Mouse (Mus musculus) testis, adult 2 months (tissue): ENCODE results near the gene Xlr3a. TPM values are rescaled to one million over a fixed set of nuclear protein-coding genes. Genes with fewer than 3 reads are reported as not detected.
A peak's percentile ranks its signal among the peaks of the same experiment; 100 is the strongest.

Experiments used
- H3K27ac ChIP-seq: fragments of 200-500 bp; 2 replicates; pipeline ENCODE4 v1.5.1; 2012; ENCODE audit warnings: low read depth, low read length; ENCODE audit not compliant: control insufficient read depth, insufficient read depth
- H3K27me3 ChIP-seq: fragments of 200-500 bp; 2 replicates; pipeline ENCODE4 v1.6.1; 2012; ENCODE audit warnings: mild to moderate bottlenecking, low read length, moderate library complexity; ENCODE audit not compliant: control insufficient read depth, insufficient read depth
- H3K36me3 ChIP-seq: fragments of 200-500 bp; 2 replicates; pipeline ENCODE4 v1.6.1; 2012; ENCODE audit warnings: mild to moderate bottlenecking, low read length; ENCODE audit not compliant: control insufficient read depth, insufficient read depth
- H3K4me1 ChIP-seq: fragments of 200-500 bp; 2 replicates; pipeline ENCODE4 v1.6.1; 2012; ENCODE audit warnings: low read length; ENCODE audit not compliant: control insufficient read depth, insufficient read depth
- H3K4me3 ChIP-seq: fragments of 200-500 bp; 2 replicates; pipeline ENCODE4 v1.5.1; 2012; ENCODE audit warnings: low read depth, mild to moderate bottlenecking, low read length, moderate library complexity, mixed read lengths; ENCODE audit not compliant: control insufficient read depth
- CTCF ChIP-seq: fragments of 200-500 bp; IDR thresholded peaks from 2 replicates; pipeline ENCODE4 v1.5.1; 2012; ENCODE audit warnings: low read depth, mild to moderate bottlenecking, inconsistent platforms, low read length, moderate library complexity; ENCODE audit not compliant: control insufficient read depth, insufficient read depth, insufficient replicate concordance
- POLR2A ChIP-seq: fragments of 200-500 bp; IDR thresholded peaks from 2 replicates; pipeline ENCODE4 v1.6.1; 2012; ENCODE audit warnings: low read depth, mild to moderate bottlenecking, inconsistent platforms, low read length, moderate library complexity; ENCODE audit not compliant: control insufficient read depth
- polyA plus RNA-seq: library from polyadenylated mRNA; depleted of rRNA; stranded (reverse); fragments of >200 nt; gene quantifications from 2 replicates; pipeline ENCODE4 v1.2.3, GENCODE M21; 2012; rRNA removed

The Xlr3a gene
- polyA plus RNA-seq, 1 experiment = 1.7 TPM

- no peak for TF ChIP-seq CTCF
- Histone ChIP-seq H3K4me3 (peak overlapping the region; percentile 21; the same call in 1 of the 2 replicates), H3K36me3 (no peaks in the 10 kb centered on the region), H3K4me1 (peaks cover 8% of the 10 kb centered on the region), H3K27me3 (no peaks in the 10 kb centered on the region), H3K27ac (no peak overlapping the region)
Observed at GRCm38 (mm10) chrX:73063512-73064414, 33.1 kb downstream of the Xlr3a start.

GRCm38 (mm10) chrX:73062323-73062722 lies 34.6 kb downstream of the Xlr3a start:
- no peaks in the 10 kb centered on the region for H3K27me3 ChIP-seq
- H3K4me1 ChIP-seq = peaks cover 8% of the 10 kb centered on the region
- H3K27ac ChIP-seq = no peak overlapping the region
- H3K4me3 ChIP-seq = no peak overlapping the region
- TF ChIP-seq CTCF = no peak
- TF ChIP-seq POLR2A = no peak
- H3K36me3 ChIP-seq = no peaks in the 10 kb centered on the region

- TF ChIP-seq POLR2A (no peak), CTCF (no peak)
- no peak overlapping the region for H3K4me3 ChIP-seq
- H3K4me1 ChIP-seq = peaks cover 8% of the 10 kb centered on the region
- H3K36me3 ChIP-seq = no peaks in the 10 kb centered on the region
- H3K27ac ChIP-seq = no peak overlapping the region
- H3K27me3 ChIP-seq = no peaks in the 10 kb centered on the region
Observed at GRCm38 (mm10) chrX:73061528-73061927, 35.4 kb downstream of the Xlr3a start.

GRCm38 (mm10) chrX:73053860-73054563 lies 42.9 kb downstream of the Xlr3a start:
- TF ChIP-seq POLR2A (no peak), CTCF (peak; percentile 91; the same call in 1 of the 2 replicates)
- H3K36me3 ChIP-seq = no peaks in the 10 kb centered on the region
- H3K27me3 ChIP-seq = no peaks in the 10 kb centered on the region
- no peak overlapping the region for H3K27ac ChIP-seq
- H3K4me1 ChIP-seq = no peaks in the 10 kb centered on the region
- H3K4me3 ChIP-seq = peak overlapping the region; percentile 24

GRCm38 (mm10) chrX:73039666-73040065 lies 57.2 kb downstream of the Xlr3a start:
- H3K27ac ChIP-seq = no peak overlapping the region
- H3K4me1 ChIP-seq = no peaks in the 10 kb centered on the region
- no peaks in the 10 kb centered on the region for H3K36me3 ChIP-seq
- TF ChIP-seq CTCF = no peak
- TF ChIP-seq POLR2A = no peak
- H3K27me3 ChIP-seq = no peaks in the 10 kb centered on the region
- H3K4me3 ChIP-seq = no peak overlapping the region; the same call in 1 of the 2 replicates

- H3K27ac ChIP-seq = no peak overlapping the region
- H3K4me3 ChIP-seq = no peak overlapping the region; the same call in 1 of the 2 replicates
Observed at GRCm38 (mm10) chrX:73038831-73039230, 58.1 kb downstream of the Xlr3a start.

GRCm38 (mm10) chrX:73037003-73037402 lies 59.9 kb downstream of the Xlr3a start, which contains the start of gene Pnma5:
Gene Pnma5, minus strand, starts transcription at chrX:73037103.
- H3K36me3 ChIP-seq = no peaks in the 10 kb centered on the region
- H3K4me1 ChIP-seq = no peaks in the 10 kb centered on the region
- H3K27ac ChIP-seq = no peak within 1 kb of the TSS
- TF ChIP-seq POLR2A = no peak
- TF ChIP-seq CTCF = no peak
- no peaks in the 10 kb centered on the region for H3K27me3 ChIP-seq
- no peak within 1 kb of the TSS for H3K4me3 ChIP-seq

More at GRCm38 (mm10) chrX:73038831-73039230, 58.1 kb downstream of the Xlr3a start:
- Histone ChIP-seq H3K4me1 (no peaks in the 10 kb centered on the region), H3K36me3 (no peaks in the 10 kb centered on the region), H3K27me3 (no peaks in the 10 kb centered on the region)
- no peak for TF ChIP-seq POLR2A
- no peak for TF ChIP-seq CTCF

Other genes with a start within 250 kb of the Xlr3a start
- 1.9 and 2.8 TPM in 2 replicates for gene Cetn2, start 178.7 kb downstream of the Xlr3a start, polyA plus RNA-seq
- 5.7 and 6.5 TPM in 2 replicates for gene Nsdhl, start 178.5 kb downstream of the Xlr3a start, polyA plus RNA-seq
- gene Zfp185, start 109.8 kb downstream of the Xlr3a start, polyA plus RNA-seq = 14.0 and 14.2 TPM in 2 replicates
- gene Pnma5, start 60.0 kb downstream of the Xlr3a start, polyA plus RNA-seq = 1.7 and 2.0 TPM in 2 replicates
- 0.10 and 0.16 TPM in 2 replicates for gene Pnma3, start 32.3 kb downstream of the Xlr3a start, polyA plus RNA-seq
- 0.59 and 1.1 TPM in 2 replicates for gene Xlr4a, start 14.6 kb downstream of the Xlr3a start, polyA plus RNA-seq
- 1.9 and 2.2 TPM in 2 replicates for gene Gm14685, start 20.0 kb upstream of the Xlr3a start, polyA plus RNA-seq
- 0.91 and 1.4 TPM in 2 replicates for gene Xlr5b, start 51.7 kb upstream of the Xlr3a start, polyA plus RNA-seq
- gene DXBay18, start 52.4 kb upstream of the Xlr3a start, polyA plus RNA-seq = 1.2 and 2.5 TPM in 2 replicates
- gene Spin2d, start 79.9 kb upstream of the Xlr3a start, polyA plus RNA-seq = 0.91 and 1.3 TPM in 2 replicates
- gene Xlr3b, start 95.1 kb upstream of the Xlr3a start, polyA plus RNA-seq = 0.76 and 0.90 TPM in 2 replicates
- gene Xlr4b, start 117.2 kb upstream of the Xlr3a start, polyA plus RNA-seq = 0.85 and 1.4 TPM in 2 replicates
- 3.6 and 3.8 TPM in 2 replicates for gene F8a, start 131.2 kb upstream of the Xlr3a start, polyA plus RNA-seq
- gene Xlr4c, start 146.0 kb upstream of the Xlr3a start, polyA plus RNA-seq = 0.97 and 2.3 TPM in 2 replicates
- gene Xlr3c, start 168.3 kb upstream of the Xlr3a start, polyA plus RNA-seq = 0.51 and 1.0 TPM in 2 replicates
- 0.71 and 1.1 TPM in 2 replicates for gene Xlr5a, start 195.9 kb upstream of the Xlr3a start, polyA plus RNA-seq
- 0.99 and 1.1 TPM in 2 replicates for gene Xlr5c, start 195.9 kb upstream of the Xlr3a start, polyA plus RNA-seq
- gene Gm45015, start 239.7 kb upstream of the Xlr3a start, polyA plus RNA-seq = 0.29 and 0.48 TPM in 2 replicates
- 5.3 and 7.4 TPM in 2 replicates for gene Zfp275, start 245.5 kb upstream of the Xlr3a start, polyA plus RNA-seq